Mouse (Mus musculus) liver, postnatal 0 days (tissue): ENCODE results near the gene Dydc2.

Source experiments
- CTCF ChIP-seq: sonication (generic); IDR thresholded peaks from 2 replicates; pipeline ENCODE4 v1.5.1; 2016; ENCODE audit warnings: antibody characterized with exemption, low read depth
- EP300 ChIP-seq: IDR thresholded peaks from 2 replicates; pipeline ENCODE4 v1.6.1; 2016; ENCODE audit warnings: antibody characterized with exemption, low read depth, mild to moderate bottlenecking

DNA sequence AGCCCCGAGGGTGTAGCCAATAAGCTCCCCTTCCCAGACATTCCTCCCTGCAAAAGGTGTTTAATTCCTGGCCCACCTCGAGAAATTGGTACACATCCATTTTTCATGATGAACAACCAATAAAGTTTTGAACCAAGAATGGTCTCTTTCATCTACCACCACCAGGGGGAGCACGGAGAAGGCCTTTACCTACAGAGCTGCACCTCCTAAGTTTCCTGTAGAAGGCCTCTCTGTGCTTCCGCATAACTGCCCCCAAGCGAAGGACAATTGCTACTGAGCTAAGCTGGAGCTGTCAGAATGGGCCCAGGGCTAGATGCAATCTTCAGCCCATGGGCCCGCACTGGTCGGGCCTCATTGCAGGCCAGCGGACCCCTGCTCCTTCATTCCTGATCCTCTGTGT is 21.8 kb upstream of the Dydc2 start:
- TF ChIP-seq CTCF (peak; percentile 72), EP300 (no peak)
